Mouse (Mus musculus) midbrain, embryonic 13.5 days (tissue): Measurements from ENCODE around the gene Tprn. TPM values are rescaled to one million over a fixed set of nuclear protein-coding genes. Genes with fewer than 3 reads are reported as not detected.

Experiments used
- ATAC-seq: fragments of 200-750 bp; cut with Nextera tagmentation; 2 replicates; pipeline ENCODE4 v1.8.0; 2017; ENCODE audit warnings: mild to moderate bottlenecking, moderate TSS enrichment, moderate library complexity
- H3K27ac ChIP-seq: fragments of 300-500 bp; sonication (generic); 2 replicates; pipeline ENCODE4 v1.5.1; 2015; ENCODE audit warnings: inconsistent platforms, mild to moderate bottlenecking, moderate library complexity
- H3K27me3 ChIP-seq: fragments of 300-500 bp; sonication (generic); 2 replicates; pipeline ENCODE4 v1.6.1; 2015; ENCODE audit warnings: mild to moderate bottlenecking, inconsistent platforms
- H3K36me3 ChIP-seq: fragments of 300-500 bp; sonication (generic); 2 replicates; pipeline ENCODE4 v1.6.1; 2015; ENCODE audit warnings: mild to moderate bottlenecking, inconsistent platforms
- H3K4me1 ChIP-seq: fragments of 300-500 bp; sonication (generic); replicated peaks from 2 replicates; pipeline ENCODE4 v1.6.1; 2015; ENCODE audit warnings: inconsistent platforms
- H3K4me2 ChIP-seq: fragments of 300-500 bp; sonication (generic); replicated peaks from 2 replicates; pipeline ENCODE4 v1.6.1; 2015; ENCODE audit warnings: moderate library complexity, mild to moderate bottlenecking, inconsistent platforms
- H3K4me3 ChIP-seq: fragments of 300-500 bp; sonication (generic); replicated peaks from 2 replicates; pipeline ENCODE4 v1.5.1; 2015; ENCODE audit warnings: mild to moderate bottlenecking, inconsistent platforms
- H3K9ac ChIP-seq: fragments of 300-500 bp; sonication (generic); replicated peaks from 2 replicates; pipeline ENCODE4 v1.6.1; 2015; ENCODE audit warnings: mild to moderate bottlenecking, inconsistent platforms
- H3K9me3 ChIP-seq: fragments of 300-500 bp; sonication (generic); 2 replicates; pipeline ENCODE4 v1.6.1; 2016; ENCODE audit warnings: mild to moderate bottlenecking, inconsistent platforms
- WGBS: fragments of 180-500 bp; shearing (Covaris S2); methylation state at CpG from one replicate; pipeline ENCODE4 v1.1.7; 2015; 5-methylcytosine and 5-hydroxymethylcytosine counted together
- polyA plus RNA-seq: library from polyadenylated mRNA; unstranded; fragments of >200 nt; fragmentation: Nextera tagmentation; extraction: Ambion mirVana; gene quantifications from 2 replicates; pipeline ENCODE4 v1.2.1, GENCODE M21; 2015

Tprn gene
- polyA plus RNA-seq, 1 experiment from 2014 or later: 13.3 TPM

- no peak for ATAC-seq
- Histone ChIP-seq H3K4me3 (peak overlapping the region; percentile 8), H3K4me1 (peaks cover 29% of the 10 kb centered on the region), H3K27me3 (peaks cover 75% of the 10 kb centered on the region), H3K36me3 (peaks cover 10% of the 10 kb centered on the region), H3K9ac (peak overlapping the region; percentile 20; the same call in 1 of the 2 replicates), H3K27ac (no peak overlapping the region), H3K4me2 (peak overlapping the region; percentile 30), H3K9me3 (no peaks in the 10 kb centered on the region)
- WGBS: 2% methylated on average over 54 of the region's 54 CpGs
These were observed 27.8 kb downstream of the Tprn start for GRCm38 (mm10) chr2:25290101-25290815.

- H3K36me3 ChIP-seq: peaks cover 9% of the 10 kb centered on the region
- H3K27ac ChIP-seq: no peak overlapping the region
- under 1% methylated on average over 18 of the region's 18 CpGs for WGBS
These were observed 28.4 kb downstream of the Tprn start for GRCm38 (mm10) chr2:25290816-25291130.

GRCm38 (mm10) chr2:25291184-25292053, 29.0 kb downstream of the Tprn start:
- 5% methylated on average over 32 of the region's 32 CpGs for WGBS
- H3K9ac ChIP-seq: no peak overlapping the region; the same call in 1 of the 2 replicates

More at GRCm38 (mm10) chr2:25290816-25291130, 28.4 kb downstream of the Tprn start:
- no peaks in the 10 kb centered on the region for H3K9me3 ChIP-seq
- H3K4me2 ChIP-seq: peak overlapping the region; percentile 30
- peak overlapping the region; percentile 20; the same call in 1 of the 2 replicates for H3K9ac ChIP-seq
- H3K4me1 ChIP-seq: peaks cover 29% of the 10 kb centered on the region
- peaks cover 80% of the 10 kb centered on the region for H3K27me3 ChIP-seq
- ATAC-seq: no peak
- H3K4me3 ChIP-seq: peak overlapping the region; percentile 12; the same call in 1 of the 2 replicates

GRCm38 (mm10) chr2:25292054-25292544, 29.7 kb downstream of the Tprn start:
- H3K27me3 ChIP-seq: peaks cover 93% of the 10 kb centered on the region
- peak overlapping the region; percentile 26 for H3K4me3 ChIP-seq
- ATAC-seq: peak; percentile 32
- 4% methylated on average over 29 of the region's 43 CpGs for whole genome bisulfite sequencing
- peak overlapping the region; percentile 55 for H3K9ac ChIP-seq
- no peaks in the 10 kb centered on the region for H3K9me3 ChIP-seq
- H3K4me2 ChIP-seq: peak overlapping the region; percentile 47
- H3K27ac ChIP-seq: no peak overlapping the region
- peaks cover 29% of the 10 kb centered on the region for H3K4me1 ChIP-seq
- H3K36me3 ChIP-seq: 0 out of 2 replicates have a peak, but pooled peaks cover 5% of the 10 kb centered on the region

More at GRCm38 (mm10) chr2:25291184-25292053, 29.0 kb downstream of the Tprn start:
- H3K27me3 ChIP-seq: peaks cover 86% of the 10 kb centered on the region
- ATAC-seq: peak; percentile 31
- H3K36me3 ChIP-seq: 0 out of 2 replicates have a peak, but pooled peaks cover 5% of the 10 kb centered on the region
- no peaks in the 10 kb centered on the region for H3K9me3 ChIP-seq
- H3K4me2 ChIP-seq: peak overlapping the region; percentile 47
- no peak overlapping the region for H3K27ac ChIP-seq
- H3K4me3 ChIP-seq: peak overlapping the region; percentile 26
- H3K4me1 ChIP-seq: peaks cover 29% of the 10 kb centered on the region

GRCm38 (mm10) chr2:25292856-25293255, 30.4 kb downstream of the Tprn start:
- H3K4me2 ChIP-seq: 0 out of 2 replicates have a peak overlapping the region, but pooled peaks have one; percentile 47

GRCm38 (mm10) chr2:25293706-25294105, 31.3 kb downstream of the Tprn start:
- 76% methylated on average over 9 of the region's 9 CpGs for WGBS
- H3K27ac ChIP-seq: no peak overlapping the region
- H3K27me3 ChIP-seq: peaks cover 100% of the 10 kb centered on the region
- no peak overlapping the region for H3K4me3 ChIP-seq
- H3K4me1 ChIP-seq: peaks cover 29% of the 10 kb centered on the region
- H3K9ac ChIP-seq: no peak overlapping the region
- H3K9me3 ChIP-seq: no peaks in the 10 kb centered on the region
- no peak; the same call in 1 of the 2 replicates for ATAC-seq
- 0 out of 2 replicates have a peak, but pooled peaks cover 5% of the 10 kb centered on the region for H3K36me3 ChIP-seq
- no peak overlapping the region for H3K4me2 ChIP-seq

More at GRCm38 (mm10) chr2:25292856-25293255, 30.4 kb downstream of the Tprn start:
- Histone ChIP-seq H3K4me1 (peaks cover 29% of the 10 kb centered on the region), H3K36me3 (0 out of 2 replicates have a peak, but pooled peaks cover 5% of the 10 kb centered on the region), H3K9ac (no peak overlapping the region), H3K27me3 (peaks cover 100% of the 10 kb centered on the region), H3K27ac (no peak overlapping the region), H3K9me3 (no peaks in the 10 kb centered on the region), H3K4me3 (no peak overlapping the region)
- 0% methylated on average over 1 of the region's 1 CpGs for WGBS
- no peak for ATAC-seq

GRCm38 (mm10) chr2:25297093-25297492, 34.7 kb downstream of the Tprn start:
- Histone ChIP-seq H3K4me2 (no peak overlapping the region), H3K27ac (no peak overlapping the region), H3K27me3 (peaks cover 73% of the 10 kb centered on the region), H3K36me3 (0 out of 2 replicates have a peak, but pooled peaks cover 5% of the 10 kb centered on the region), H3K9ac (no peak overlapping the region), H3K4me1 (peaks cover 6% of the 10 kb centered on the region), H3K9me3 (no peaks in the 10 kb centered on the region), H3K4me3 (no peak overlapping the region)
- ATAC-seq: no peak
- WGBS: 77% methylated on average over 8 of the region's 8 CpGs

GRCm38 (mm10) chr2:25298046-25298445, 35.6 kb downstream of the Tprn start:
- no peak overlapping the region for H3K27ac ChIP-seq
- H3K4me2 ChIP-seq: no peak overlapping the region
- no peaks in the 10 kb centered on the region for H3K4me1 ChIP-seq
- ATAC-seq: no peak
- 0 out of 2 replicates have a peak, but pooled peaks cover 5% of the 10 kb centered on the region for H3K36me3 ChIP-seq
- H3K9me3 ChIP-seq: no peaks in the 10 kb centered on the region
- peaks cover 71% of the 10 kb centered on the region for H3K27me3 ChIP-seq
- 85% methylated on average over 10 of the region's 10 CpGs for WGBS
- H3K9ac ChIP-seq: no peak overlapping the region
- H3K4me3 ChIP-seq: no peak overlapping the region

GRCm38 (mm10) chr2:25303452-25303851, 41.0 kb downstream of the Tprn start:
- Histone ChIP-seq H3K4me3 (no peak overlapping the region), H3K4me1 (peaks cover 16% of the 10 kb centered on the region), H3K9me3 (no peaks in the 10 kb centered on the region), H3K27me3 (peaks cover 61% of the 10 kb centered on the region), H3K36me3 (no peaks in the 10 kb centered on the region; the same call in 1 of the 2 replicates), H3K27ac (no peak overlapping the region), H3K9ac (no peak overlapping the region), H3K4me2 (no peak overlapping the region)
- no peak for ATAC-seq
- WGBS: 84% methylated on average over 3 of the region's 3 CpGs

GRCm38 (mm10) chr2:25303931-25304656, 41.7 kb downstream of the Tprn start:
- Histone ChIP-seq H3K27me3 (peaks cover 65% of the 10 kb centered on the region), H3K36me3 (no peaks in the 10 kb centered on the region; the same call in 1 of the 2 replicates), H3K4me3 (peak overlapping the region; percentile 49), H3K27ac (no peak overlapping the region), H3K4me2 (peak overlapping the region; percentile 79), H3K4me1 (peaks cover 16% of the 10 kb centered on the region), H3K9me3 (no peaks in the 10 kb centered on the region), H3K9ac (peak overlapping the region; percentile 56)
- 70% methylated on average over 7 of the region's 7 CpGs for WGBS
- no peak for ATAC-seq
